Mouse (Mus musculus) kidney, embryonic 16.5 days (tissue): ENCODE data around the gene Htatsf1. TPM values are rescaled to one million over a fixed set of nuclear protein-coding genes. Genes with fewer than 3 reads are reported as not detected.

Experiments
- polyA plus RNA-seq: library from polyadenylated mRNA; unstranded; fragments of >200 nt; fragmentation: Nextera tagmentation; extraction: Ambion mirVana; gene quantifications from 2 replicates; pipeline ENCODE4 v1.2.1, GENCODE M21; 2015

Gene Htatsf1
- polyA plus RNA-seq, 1 experiment from 2014 or later, result 63.9 TPM

Other genes with a start within 250 kb of the Htatsf1 start
- gene Map7d3, start 231.3 kb upstream of the Htatsf1 start, polyA plus RNA-seq, result 1.5 and 1.6 TPM in 2 replicates
- gene Adgrg4, start 183.4 kb upstream of the Htatsf1 start, polyA plus RNA-seq, result 0.11 TPM in 1 of 2 replicates, not detected in the other
- not detected in 2 replicates for gene Brs3, start 10.5 kb upstream of the Htatsf1 start, polyA plus RNA-seq
- 0.14 and 0.19 TPM in 2 replicates for gene Vgll1, start 34.5 kb downstream of the Htatsf1 start, polyA plus RNA-seq
- gene Cd40lg, start 158.6 kb downstream of the Htatsf1 start, polyA plus RNA-seq, result not detected in 2 replicates